Mouse (Mus musculus): ENCODE data around the gene Txnrd2.

DNA sequence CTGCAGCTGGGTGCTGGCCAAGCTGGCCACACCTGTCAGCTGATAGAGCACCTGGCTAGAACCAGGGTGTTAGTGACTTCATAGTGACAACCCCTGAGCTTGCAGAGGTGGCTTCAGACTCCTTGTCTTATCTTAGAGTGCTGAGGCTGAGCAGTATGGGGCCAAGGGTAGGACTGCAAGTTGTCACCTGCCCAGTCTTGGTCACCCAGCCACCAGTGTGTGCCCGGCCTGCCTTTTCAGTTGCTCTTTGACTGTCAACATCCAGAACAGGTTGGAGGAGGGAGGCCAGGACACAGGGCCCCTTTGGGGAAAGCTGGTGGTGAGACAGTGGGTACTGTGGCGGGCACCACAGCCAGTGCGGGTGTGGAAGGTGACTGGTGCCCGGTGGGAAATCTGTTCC is 22.8 kb downstream of the Txnrd2 start:
- no peak for TF ChIP-seq POLR2A (IDR thresholded peaks at IDR 0.05; ENCODE audit: control insufficient read depth, low read depth, low read length)
- TF ChIP-seq CTCF (IDR thresholded peaks at IDR 0.05; ENCODE audit: control insufficient read depth, insufficient read depth, insufficient replicate concordance, low read depth, low read length): no peak

All from testis, adult 2 months (tissue).